Mouse (Mus musculus): ENCODE measurements around the gene 5730455P16Rik. TPM values are rescaled to one million over a fixed set of nuclear protein-coding genes. Genes with fewer than 3 reads are reported as not detected.

The 5730455P16Rik gene
- polyA plus RNA-seq, 1 experiment from 2014 or later = 6.6 TPM

GRCm38 (mm10) chr11:80395930-80396329, 18.1 kb upstream of the 5730455P16Rik start:
- H3K27ac ChIP-seq (ENCODE audit: low read depth) = no peak overlapping the region
- DNase-seq (no peak), ATAC-seq (no peak)
- no peak overlapping the region for H3K4me3 ChIP-seq (ENCODE audit: low read depth, low read length)
- H3K9ac ChIP-seq (replicated peaks) = no peak overlapping the region
- WGBS (ENCODE audit: insufficient replicate concordance) = 94% methylated on average over 3 of the region's 3 CpGs
- no peaks in the 10 kb centered on the region for H3K27me3 ChIP-seq (ENCODE audit: insufficient read depth, low read length)
- H3K4me2 ChIP-seq (ENCODE audit: low read depth, low read length) = no peak overlapping the region
- peaks cover 86% of the 10 kb centered on the region for H3K36me3 ChIP-seq (replicated peaks; ENCODE audit: insufficient read depth, low read length)
- H3K4me1 ChIP-seq (ENCODE audit: insufficient read depth) = no peaks in the 10 kb centered on the region
- TF ChIP-seq CTCF (IDR thresholded peaks at IDR 0.05; ENCODE audit: low read depth) (no peak), EP300 (IDR thresholded peaks at IDR 0.05; ENCODE audit: low read depth) (no peak)
- no peaks in the 10 kb centered on the region for H3K9me3 ChIP-seq (ENCODE audit: low read length)

- Histone ChIP-seq H3K4me1 (ENCODE audit: insufficient read depth) (peaks cover 3% of the 10 kb centered on the region; the same call in 1 of the 2 replicates), H3K9ac (replicated peaks) (no peak overlapping the region), H3K27ac (ENCODE audit: low read depth) (no peak overlapping the region), H3K9me3 (ENCODE audit: low read length) (no peaks in the 10 kb centered on the region), H3K4me3 (ENCODE audit: low read depth, low read length) (no peak overlapping the region), H3K4me2 (ENCODE audit: low read depth, low read length) (no peak overlapping the region), H3K36me3 (replicated peaks; ENCODE audit: insufficient read depth, low read length) (peaks cover 85% of the 10 kb centered on the region), H3K27me3 (ENCODE audit: insufficient read depth, low read length) (no peaks in the 10 kb centered on the region)
- no peak for TF ChIP-seq EP300 (IDR thresholded peaks at IDR 0.05; ENCODE audit: low read depth)
- TF ChIP-seq CTCF (IDR thresholded peaks at IDR 0.05; ENCODE audit: low read depth) = no peak
- ATAC-seq (no peak), DNase-seq (no peak)
- 97% methylated on average over 2 of the region's 2 CpGs for WGBS (ENCODE audit: insufficient replicate concordance)
Measured at GRCm38 (mm10) chr11:80391407-80392120, 13.7 kb upstream of the 5730455P16Rik start.

GRCm38 (mm10) chr11:80389885-80390284, 12.1 kb upstream of the 5730455P16Rik start:
- no peak for DNase-seq
- Histone ChIP-seq H3K4me1 (ENCODE audit: insufficient read depth) (peaks cover 16% of the 10 kb centered on the region), H3K4me2 (ENCODE audit: low read depth, low read length) (no peak overlapping the region), H3K27me3 (ENCODE audit: insufficient read depth, low read length) (no peaks in the 10 kb centered on the region), H3K36me3 (replicated peaks; ENCODE audit: insufficient read depth, low read length) (peaks cover 75% of the 10 kb centered on the region), H3K4me3 (ENCODE audit: low read depth, low read length) (no peak overlapping the region), H3K27ac (ENCODE audit: low read depth) (no peak overlapping the region), H3K9me3 (ENCODE audit: low read length) (no peaks in the 10 kb centered on the region), H3K9ac (replicated peaks) (no peak overlapping the region)
- TF ChIP-seq EP300 (IDR thresholded peaks at IDR 0.05; ENCODE audit: low read depth) (no peak), CTCF (IDR thresholded peaks at IDR 0.05; ENCODE audit: low read depth) (no peak)
- ATAC-seq = no peak
- WGBS (ENCODE audit: insufficient replicate concordance) = 74% methylated on average over 1 of the region's 1 CpGs

- H3K9ac ChIP-seq (replicated peaks) = peak overlapping the region; percentile 33; the same call in 1 of the 2 replicates
- H3K27me3 ChIP-seq (ENCODE audit: insufficient read depth, low read length) = no peaks in the 10 kb centered on the region
- H3K4me3 ChIP-seq (ENCODE audit: low read depth, low read length) = peak overlapping the region; percentile 99
- ATAC-seq (no peak), DNase-seq (no peak)
- 38% methylated on average over 2 of the region's 2 CpGs for WGBS (ENCODE audit: insufficient replicate concordance)
- H3K27ac ChIP-seq (ENCODE audit: low read depth) = no peak overlapping the region
- peaks cover 52% of the 10 kb centered on the region for H3K36me3 ChIP-seq (replicated peaks; ENCODE audit: insufficient read depth, low read length)
- H3K4me2 ChIP-seq (ENCODE audit: low read depth, low read length) = peak overlapping the region; percentile 76
- H3K9me3 ChIP-seq (ENCODE audit: low read length) = no peaks in the 10 kb centered on the region
- TF ChIP-seq EP300 (IDR thresholded peaks at IDR 0.05; ENCODE audit: low read depth) (0 out of 2 replicates have a peak, but pooled peaks have one; percentile 26), CTCF (IDR thresholded peaks at IDR 0.05; ENCODE audit: low read depth) (no peak)
- H3K4me1 ChIP-seq (ENCODE audit: insufficient read depth) = peaks cover 21% of the 10 kb centered on the region
Measured at GRCm38 (mm10) chr11:80386790-80387189, 9.0 kb upstream of the 5730455P16Rik start.

- H3K36me3 ChIP-seq (replicated peaks; ENCODE audit: insufficient read depth, low read length) = peaks cover 40% of the 10 kb centered on the region
- H3K4me2 ChIP-seq (ENCODE audit: low read depth, low read length) = peak overlapping the region; percentile 76
- ATAC-seq = no peak
- DNase-seq = no peak
- H3K4me1 ChIP-seq (ENCODE audit: insufficient read depth) = peaks cover 22% of the 10 kb centered on the region
- H3K27me3 ChIP-seq (ENCODE audit: insufficient read depth, low read length) = no peaks in the 10 kb centered on the region
- WGBS (ENCODE audit: insufficient replicate concordance) = 32% methylated on average over 4 of the region's 4 CpGs
- H3K9ac ChIP-seq (replicated peaks) = peak overlapping the region; percentile 63
- TF ChIP-seq EP300 (IDR thresholded peaks at IDR 0.05; ENCODE audit: low read depth) = no peak
- no peak for TF ChIP-seq CTCF (IDR thresholded peaks at IDR 0.05; ENCODE audit: low read depth)
- no peak overlapping the region for H3K27ac ChIP-seq (ENCODE audit: low read depth)
- peak overlapping the region; percentile 99 for H3K4me3 ChIP-seq (ENCODE audit: low read depth, low read length)
- H3K9me3 ChIP-seq (ENCODE audit: low read length) = no peaks in the 10 kb centered on the region
Measured at GRCm38 (mm10) chr11:80385055-80385454, 7.2 kb upstream of the 5730455P16Rik start.

- TF ChIP-seq CTCF (IDR thresholded peaks at IDR 0.05; ENCODE audit: low read depth) (no peak), EP300 (IDR thresholded peaks at IDR 0.05; ENCODE audit: low read depth) (0 out of 2 replicates have a peak, but pooled peaks have one; percentile 9)
Measured at GRCm38 (mm10) chr11:80384461-80384860, 6.6 kb upstream of the 5730455P16Rik start.

More at GRCm38 (mm10) chr11:80384461-80384860, 6.6 kb upstream of the 5730455P16Rik start:
- peak; percentile 22 for DNase-seq
- Histone ChIP-seq H3K4me3 (ENCODE audit: low read depth, low read length) (peak overlapping the region; percentile 99), H3K27me3 (ENCODE audit: insufficient read depth, low read length) (no peaks in the 10 kb centered on the region), H3K4me2 (ENCODE audit: low read depth, low read length) (peak overlapping the region; percentile 76), H3K27ac (ENCODE audit: low read depth) (peak overlapping the region; percentile 41), H3K36me3 (replicated peaks; ENCODE audit: insufficient read depth, low read length) (peaks cover 34% of the 10 kb centered on the region), H3K9me3 (ENCODE audit: low read length) (no peaks in the 10 kb centered on the region), H3K9ac (replicated peaks) (peak overlapping the region; percentile 63), H3K4me1 (ENCODE audit: insufficient read depth) (peaks cover 22% of the 10 kb centered on the region)
- ATAC-seq = no peak
